Mouse (Mus musculus) cerebellum, postnatal 14 days (tissue): ENCODE measurements around the gene Ipo5.

ENCODE experiments used
- DNase-seq, 2 experiments: peaks; one replicate each; pipeline ENCODE4 v3.0.0; 2021; ENCODE audit warnings: mixed read lengths in 2 of 2

The Ipo5 gene

GRCm38 (mm10) chr14:120924044-120924443 is 13.0 kb downstream of the Ipo5 start:
- no peak for DNase-seq

GRCm38 (mm10) chr14:120925731-120926585 is 14.9 kb downstream of the Ipo5 start:
- no peak for DNase-seq

DNA sequence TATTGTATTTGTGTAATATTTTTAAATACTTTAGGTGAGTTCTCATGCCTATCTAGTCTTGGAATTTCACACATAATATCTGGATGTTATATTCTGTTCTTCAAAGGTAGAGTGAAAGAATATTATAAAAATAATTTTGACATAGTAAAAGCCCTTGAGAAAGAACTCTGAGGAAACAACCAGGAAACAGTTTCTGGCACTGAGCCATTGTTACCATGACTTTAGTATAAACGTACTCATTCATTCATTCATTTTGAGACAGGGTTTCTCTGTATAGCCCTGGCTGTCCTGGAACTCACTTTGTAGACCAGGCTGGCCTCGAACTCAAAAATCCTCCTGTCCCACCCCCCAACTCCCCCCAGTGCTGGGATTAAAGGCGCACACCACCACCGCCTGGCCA is 20.2 kb downstream of the Ipo5 start:
- DNase-seq: no peak

GRCm38 (mm10) chr14:120933624-120934023 is 22.6 kb downstream of the Ipo5 start:
- no peak for DNase-seq

DNA sequence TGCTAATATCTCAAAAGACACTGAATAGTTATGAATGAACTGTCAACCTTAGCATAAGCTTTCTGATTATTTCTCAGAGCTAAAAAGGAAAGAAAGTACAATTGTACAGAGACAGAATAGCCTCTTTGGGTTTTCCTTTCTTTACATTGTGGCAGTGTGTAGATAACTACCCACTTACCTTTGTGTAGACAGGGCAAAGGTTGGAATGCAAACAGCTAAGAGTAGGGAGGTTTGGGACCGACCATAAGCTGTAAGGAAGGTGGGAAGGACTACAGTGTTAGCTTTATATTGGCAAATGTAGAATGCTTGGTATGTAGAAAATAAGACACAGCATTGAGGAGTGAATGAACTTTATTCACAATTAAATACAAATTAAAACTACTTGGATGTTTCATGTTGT is 26.1 kb downstream of the Ipo5 start:
- DNase-seq: no peak

- no peak for DNase-seq
Observed at GRCm38 (mm10) chr14:120942803-120943202, 31.8 kb downstream of the Ipo5 start.

DNA sequence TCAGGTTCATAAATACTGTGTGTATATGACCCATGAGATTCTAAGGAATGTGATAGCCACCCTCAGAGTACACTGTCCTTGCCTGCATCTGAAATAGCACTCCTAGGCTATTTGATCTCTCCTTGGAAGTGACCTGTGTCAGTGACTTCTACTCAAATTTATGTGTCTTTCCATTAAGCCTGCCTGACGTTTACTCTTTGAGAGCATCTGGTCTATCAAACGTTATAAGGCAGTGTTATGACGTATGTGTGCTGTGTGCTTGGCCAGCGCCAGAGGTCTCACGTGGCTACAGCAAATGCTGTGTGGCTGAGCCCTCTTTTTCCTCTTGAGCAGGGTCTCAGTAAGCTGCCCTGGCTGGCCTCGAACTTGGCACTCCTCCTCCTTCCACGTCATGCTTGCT is 34.1 kb downstream of the Ipo5 start:
- no peak for DNase-seq

GRCm38 (mm10) chr14:120947104-120947503 is 36.1 kb downstream of the Ipo5 start:
- DNase-seq: no peak

DNA sequence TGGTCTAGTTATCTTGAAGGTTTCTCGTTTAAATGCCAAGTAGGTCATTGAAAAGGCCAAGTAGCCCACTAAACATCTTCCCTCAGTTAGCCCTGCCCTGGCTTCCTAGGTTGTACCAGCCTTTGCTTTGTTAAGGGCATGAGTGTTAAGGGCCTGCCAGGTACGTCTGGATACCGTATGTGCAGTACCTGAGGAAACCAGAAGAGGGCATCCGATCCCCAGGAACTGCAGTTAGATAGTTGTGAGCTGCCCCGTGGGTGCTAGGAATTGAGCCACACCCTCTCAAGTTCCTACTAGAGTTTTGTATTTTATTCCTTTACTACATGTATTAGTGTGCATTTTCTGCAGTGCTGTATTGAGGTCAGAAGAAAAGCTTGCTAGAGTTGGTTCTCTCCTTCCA is 38.0 kb downstream of the Ipo5 start:
- DNase-seq: peak in 1 of 2 experiments; percentile 48

DNA sequence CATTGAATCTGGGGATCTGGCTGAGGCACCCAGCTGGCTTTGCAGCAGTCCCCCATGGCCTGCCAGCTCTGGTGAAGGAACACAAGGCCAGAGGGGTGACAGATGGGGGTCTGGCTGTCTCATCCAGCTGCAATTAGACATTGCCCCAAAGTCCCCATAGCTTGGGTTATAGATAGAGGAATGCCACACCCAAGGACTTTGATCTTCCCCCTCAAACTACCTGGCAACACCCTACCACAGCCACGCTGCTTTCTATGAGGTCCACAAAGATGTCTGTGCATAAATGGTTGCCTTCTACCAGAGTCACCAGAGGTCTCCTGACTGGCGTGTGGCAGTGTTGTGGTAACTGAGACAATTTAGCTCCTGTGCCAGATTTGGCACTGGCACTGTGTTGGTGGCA is 39.0 kb downstream of the Ipo5 start:
- DNase-seq: no peak

DNA sequence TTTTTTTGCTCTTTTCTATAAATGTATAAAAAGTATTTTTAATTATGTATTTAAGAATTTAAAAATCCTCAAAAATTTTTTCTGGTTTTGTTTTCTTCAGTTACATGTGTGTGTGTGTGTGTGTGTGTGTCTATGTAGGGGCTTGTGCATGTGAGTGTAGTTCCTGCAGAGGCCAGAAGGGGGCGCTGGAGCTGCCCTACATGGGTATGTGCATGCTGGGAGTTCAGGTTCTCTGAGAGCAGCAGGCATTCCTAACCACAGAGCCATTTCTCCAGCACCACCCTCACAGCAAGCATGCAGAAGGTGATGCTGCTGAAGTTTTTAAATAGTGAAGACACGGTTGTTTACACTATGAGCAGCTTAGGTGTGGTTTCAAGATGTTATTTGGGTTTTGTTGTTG is 41.4 kb downstream of the Ipo5 start:
- DNase-seq: peak in 1 of 2 experiments; percentile 41

DNA sequence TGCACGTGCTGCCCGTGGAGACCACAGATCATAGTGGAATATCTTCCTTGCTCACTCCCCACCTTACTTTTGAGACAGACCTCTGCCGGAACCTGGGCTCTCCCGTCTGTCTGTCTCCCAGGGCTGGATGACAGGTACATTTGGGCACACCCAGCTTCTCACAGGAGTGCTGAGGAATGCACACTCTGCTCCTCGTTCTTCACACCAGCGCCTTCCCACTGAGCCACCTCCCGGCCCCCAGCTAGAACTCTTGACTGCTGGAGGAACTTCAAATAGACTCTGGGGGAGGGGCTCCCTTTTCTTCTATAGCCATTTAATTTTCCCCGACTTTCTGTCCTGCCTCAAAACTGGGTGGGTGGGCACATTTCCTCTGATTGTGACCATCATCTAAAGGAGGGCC is 49.5 kb downstream of the Ipo5 start:
- DNase-seq: no peak

DNA sequence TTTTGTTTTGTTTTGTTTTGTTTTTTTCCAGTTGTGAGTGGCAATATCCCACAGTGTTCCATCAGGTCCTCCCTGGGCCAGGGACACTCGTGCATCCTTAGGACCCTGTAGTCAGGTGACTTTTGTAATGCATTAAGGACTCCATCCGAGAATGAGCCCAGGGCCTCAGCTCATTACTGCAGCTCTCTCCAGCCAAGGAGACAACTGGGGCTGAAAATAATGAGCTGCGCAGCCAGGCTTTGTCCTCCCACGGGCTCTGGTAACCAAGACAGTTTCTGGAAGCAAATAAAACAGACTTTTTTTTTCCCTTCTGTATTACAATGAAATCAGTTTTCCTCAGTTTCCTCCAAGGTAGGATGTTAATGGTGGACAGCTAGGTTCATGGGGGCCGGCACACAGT is 50.0 kb downstream of the Ipo5 start:
- DNase-seq: no peak

GRCm38 (mm10) chr14:120967072-120967471 is 56.0 kb downstream of the Ipo5 start:
- DNase-seq: no peak

GRCm38 (mm10) chr14:120968723-120969122 is 57.7 kb downstream of the Ipo5 start:
- no peak for DNase-seq

DNA sequence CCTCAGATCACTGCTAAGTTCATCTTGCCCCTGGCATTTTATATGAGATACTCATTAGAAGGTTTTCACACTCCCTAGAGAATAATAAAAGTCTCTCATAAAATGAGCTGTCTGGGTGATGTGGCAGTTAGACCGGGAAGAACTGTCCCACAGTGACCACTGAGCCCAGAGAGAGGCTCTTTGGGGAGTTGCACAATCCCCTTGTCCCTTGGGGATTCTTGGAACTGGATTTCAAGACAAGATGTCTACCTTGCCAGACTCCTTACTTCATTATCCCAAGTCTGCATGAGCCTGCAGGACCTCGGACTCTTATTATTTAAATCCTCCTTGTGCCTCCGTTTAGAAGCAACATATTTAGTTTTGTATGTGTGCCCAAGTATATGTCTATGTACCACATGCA is 58.6 kb downstream of the Ipo5 start:
- DNase-seq: no peak

- peak in 1 of 2 experiments; percentile 34 for DNase-seq
Observed at GRCm38 (mm10) chr14:120970637-120971036, 59.6 kb downstream of the Ipo5 start.

- DNase-seq: no peak
Observed at GRCm38 (mm10) chr14:120971313-120971712, 60.3 kb downstream of the Ipo5 start.

DNA sequence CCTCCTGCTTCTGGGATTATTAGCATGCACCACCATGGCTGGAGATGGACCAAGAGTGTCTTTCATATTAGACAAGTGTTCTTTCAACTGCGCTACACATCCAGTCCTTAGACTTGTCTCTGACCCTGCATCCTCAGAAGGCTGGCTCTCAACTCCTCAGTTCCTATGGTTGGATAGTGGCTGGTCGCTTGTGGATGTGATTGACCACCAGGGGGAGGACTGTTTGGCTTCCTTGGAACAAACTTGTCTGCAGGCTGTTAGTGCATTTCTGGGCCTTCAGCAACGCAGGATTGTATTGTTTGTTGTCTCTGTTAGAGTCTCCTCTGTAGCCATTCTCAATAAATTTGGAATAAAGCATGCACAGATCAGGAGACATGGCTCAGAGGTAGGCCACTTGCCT is 68.5 kb downstream of the Ipo5 start:
- DNase-seq: peak; percentile 64 to 68

DNA sequence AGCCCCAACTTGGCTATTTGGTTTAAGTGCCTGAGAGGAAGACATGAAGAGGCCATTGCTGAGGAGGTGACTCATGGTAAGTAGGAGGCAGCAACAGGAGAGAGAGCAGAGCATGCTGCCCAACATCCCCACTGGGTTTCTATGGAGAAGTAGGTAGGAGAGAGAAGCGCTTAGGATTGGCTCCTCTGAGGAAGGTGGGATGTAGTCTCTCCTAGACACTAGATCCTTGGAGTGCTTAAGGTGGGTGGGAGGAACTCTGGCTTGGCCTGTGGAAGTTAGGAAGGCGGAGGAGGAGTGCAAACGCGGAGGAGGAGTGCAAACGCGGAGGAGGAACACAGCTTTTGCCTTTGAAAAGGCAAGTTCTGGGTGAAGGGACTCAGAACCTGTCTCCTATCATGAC is 78.1 kb downstream of the Ipo5 start:
- no peak for DNase-seq
